Mouse (Mus musculus): ENCODE data around the gene Dtnb. TPM values are rescaled to one million over a fixed set of nuclear protein-coding genes. Genes with fewer than 3 reads are reported as not detected.

Dtnb gene
- 62.8 and 85.3 TPM in 2 replicates for polyA plus RNA-seq (2012; ENCODE audit: low replicate concordance)

DNA sequence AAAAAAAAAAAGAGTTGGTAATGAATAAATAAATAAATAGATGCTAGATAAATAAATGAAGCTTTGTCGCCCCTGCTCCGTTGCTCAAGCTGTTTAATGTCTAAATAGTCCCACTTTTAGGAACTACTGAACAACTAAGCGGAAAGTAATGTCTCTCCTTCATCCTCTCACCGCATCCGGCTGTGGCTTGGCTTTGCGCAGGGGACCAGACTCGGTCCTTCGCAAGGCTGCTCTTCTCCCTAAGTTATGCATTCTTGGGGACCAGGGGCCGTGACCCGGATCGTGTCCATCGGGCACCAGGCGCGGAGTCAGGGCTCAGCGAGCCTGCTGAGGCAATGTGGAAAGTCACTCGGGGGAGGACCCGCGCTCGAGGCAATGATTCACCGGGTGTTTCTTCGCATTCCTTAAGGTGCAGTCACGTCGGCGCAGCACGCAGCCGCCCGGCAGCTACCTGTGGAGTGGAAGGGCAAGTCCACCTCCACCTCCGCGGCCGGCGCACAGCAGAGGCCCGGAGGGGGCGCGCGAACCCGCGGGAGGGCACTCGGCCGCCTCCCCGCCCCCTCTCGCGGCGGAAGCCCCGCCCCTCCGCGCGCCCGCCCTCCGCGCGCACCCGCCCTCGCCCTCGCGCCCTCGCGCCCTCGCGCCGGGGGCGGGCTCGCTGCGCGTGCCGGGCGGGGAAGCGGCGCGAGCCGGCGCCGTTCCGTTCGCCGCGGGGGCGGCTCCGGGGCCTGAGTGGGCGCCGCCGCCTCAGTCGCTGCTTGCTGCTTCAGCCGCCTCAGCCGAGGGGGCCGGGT, at the start of gene Dtnb:
Gene Dtnb (plus strand): TSS at position 595 of the 794 bp plus-strand sequence.

DNA sequence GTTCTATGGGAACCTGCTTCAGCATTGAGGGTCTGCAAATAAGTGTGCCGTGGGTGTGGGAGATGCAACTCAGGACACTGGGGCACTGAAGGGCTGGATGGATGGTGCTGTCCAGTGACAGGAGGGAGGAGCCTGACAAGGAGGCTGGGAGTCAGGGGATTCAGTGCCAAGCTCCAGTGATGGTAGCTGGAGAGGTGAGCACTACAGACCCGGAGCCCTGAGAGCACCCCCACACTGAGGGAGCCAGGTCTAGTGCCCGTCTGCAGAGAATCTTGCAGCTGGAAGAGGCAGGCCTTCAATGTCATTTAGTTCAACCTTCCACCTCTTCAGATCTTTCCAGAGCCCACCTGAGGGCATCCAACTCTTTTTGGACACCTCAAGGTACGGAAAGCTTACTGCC, 233.7 kb downstream of the Dtnb start, which contains the start of gene Dnmt3a:
Gene Dnmt3a (plus strand): TSS at position 156 of the 400 bp plus-strand sequence.

Other genes starting within 250 kb of the Dtnb start
- 4.8 and 7.9 TPM in 2 replicates for gene Kif3c, start 207.2 kb upstream of the Dtnb start, polyA plus RNA-seq (2012; ENCODE audit: low replicate concordance)
- 18.0 and 51.4 TPM in 2 replicates for gene Asxl2, start 145.5 kb upstream of the Dtnb start, polyA plus RNA-seq (2012; ENCODE audit: low replicate concordance)
- 32.0 and 91.9 TPM in 2 replicates for gene Dnmt3a, start 233.6 kb downstream of the Dtnb start, polyA plus RNA-seq (2012; ENCODE audit: low replicate concordance)

Data from hematopoietic multipotent progenitor cell, adult 10-12 weeks (in vitro differentiated cells).